8 mouse cellular contexts compared by ENCODE assay signal in the genomic region with DNA sequence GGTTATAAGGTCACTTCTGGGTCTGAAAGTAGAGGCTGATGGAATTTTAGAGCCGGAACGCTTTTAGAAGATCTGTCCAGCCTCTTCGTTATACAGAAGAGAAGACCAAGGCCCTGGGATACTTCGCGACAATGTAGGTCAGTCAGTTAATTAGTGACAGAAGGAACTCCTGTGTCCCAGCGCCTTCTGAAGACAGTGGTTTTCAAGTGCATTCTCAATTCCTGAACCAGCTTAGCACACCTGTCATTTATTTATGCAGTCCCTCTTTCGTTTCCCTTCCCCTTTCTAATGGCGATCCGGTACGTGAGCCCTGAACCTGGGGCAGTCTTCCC.
A peak's percentile ranks its signal among the peaks of the same experiment; 100 is the strongest.
DNase-seq lines count a peak whose midpoint lies in the region; ATAC-seq and TF ChIP-seq lines count a peak whose summit lies in the region.

No protein-coding gene starts in this region.

- peak overlapping the region; percentile 98 for H3K4me2 ChIP-seq in forebrain, postnatal 0 days (ENCODE audit: low read depth)
- peak overlapping the region; percentile 97 for H3K4me2 ChIP-seq in liver, postnatal 0 days (ENCODE audit: low read depth, low read length)

- TF ChIP-seq POLR2A in ES-Bruce4 (IDR thresholded peaks at IDR 0.05; ENCODE audit: insufficient read depth, low read length): no peak

- H3K9me3 ChIP-seq in heart, embryonic 10.5 days: no peaks in the 10 kb centered on the region
- no peaks in the 10 kb centered on the region for H3K9me3 ChIP-seq in ES-Bruce4 (replicated peaks; ENCODE audit: control insufficient read depth, insufficient read depth, low read length, poor library complexity, severe bottlenecking)
- no peaks in the 10 kb centered on the region for H3K9me3 ChIP-seq in forebrain, postnatal 0 days (ENCODE audit: low read length)
- no peaks in the 10 kb centered on the region for H3K9me3 ChIP-seq in liver, postnatal 0 days (ENCODE audit: low read length)

- peaks cover 10% of the 10 kb centered on the region for H3K4me1 ChIP-seq in heart, embryonic 10.5 days
- H3K4me1 ChIP-seq in ES-Bruce4 (ENCODE audit: control insufficient read depth, insufficient read depth, low read length): peaks cover 1% of the 10 kb centered on the region
- H3K4me1 ChIP-seq in forebrain, postnatal 0 days (ENCODE audit: insufficient read depth): no peaks in the 10 kb centered on the region
- H3K4me1 ChIP-seq in liver, postnatal 0 days (ENCODE audit: insufficient read depth): peaks cover 5% of the 10 kb centered on the region; the same call in 1 of the 2 replicates

- peak overlapping the region; percentile 88 for H3K9ac ChIP-seq in ES-Bruce4 (ENCODE audit: low read depth, poor library complexity, severe bottlenecking)
- peak overlapping the region; percentile 78 for H3K9ac ChIP-seq in forebrain, postnatal 0 days
- H3K9ac ChIP-seq in liver, postnatal 0 days (replicated peaks): peak overlapping the region; percentile 77

- TF ChIP-seq EP300 in ES-Bruce4 (IDR thresholded peaks at IDR 0.05; ENCODE audit: insufficient read depth, low read depth, low read length): no peak
- TF ChIP-seq EP300 in liver, postnatal 0 days (IDR thresholded peaks at IDR 0.05; ENCODE audit: low read depth): no peak

- H3K36me3 ChIP-seq in heart, embryonic 10.5 days: no peaks in the 10 kb centered on the region
- H3K36me3 ChIP-seq in ES-Bruce4 (ENCODE audit: control insufficient read depth, insufficient read depth, low read length, poor library complexity, severe bottlenecking): no peaks in the 10 kb centered on the region; the same call in 1 of the 2 replicates
- no peaks in the 10 kb centered on the region for H3K36me3 ChIP-seq in forebrain, postnatal 0 days (ENCODE audit: insufficient read depth)
- no peaks in the 10 kb centered on the region for H3K36me3 ChIP-seq in liver, postnatal 0 days (replicated peaks; ENCODE audit: insufficient read depth, low read length)

- no peak for ATAC-seq in forebrain, postnatal 0 days
- peak; percentile 2; the same call in 1 of the 2 replicates for ATAC-seq in liver, postnatal 0 days

- no peak for DNase-seq in heart, embryonic 10.5 days (ENCODE audit: low spot score)
- DNase-seq in heart, adult 18-20 months: no peak
- DNase-seq in forebrain, postnatal 0 days: no peak
- no peak for DNase-seq in liver, postnatal 0 days
- DNase-seq in right cerebral cortex, adult 18-20 months: no peak
- DNase-seq in spleen, adult 12 weeks (ENCODE audit: low spot score): no peak
- DNase-seq in ovary, postnatal 14 days (ENCODE audit: low spot score): no peak

- WGBS in heart, embryonic 10.5 days: 25% methylated on average over 10 of the region's 10 CpGs
- WGBS in forebrain, postnatal 0 days: 25% methylated on average over 10 of the region's 10 CpGs
- WGBS in liver, postnatal 0 days (ENCODE audit: insufficient replicate concordance): 23% methylated on average over 10 of the region's 10 CpGs

- H3K27me3 ChIP-seq in heart, embryonic 10.5 days (ENCODE audit: insufficient read depth, poor library complexity, severe bottlenecking): no peaks in the 10 kb centered on the region
- H3K27me3 ChIP-seq in ES-Bruce4 (ENCODE audit: control insufficient read depth, insufficient read depth, low read length, poor library complexity, severe bottlenecking): no peaks in the 10 kb centered on the region
- H3K27me3 ChIP-seq in forebrain, postnatal 0 days (ENCODE audit: insufficient read depth, low read length): no peaks in the 10 kb centered on the region
- H3K27me3 ChIP-seq in liver, postnatal 0 days (ENCODE audit: insufficient read depth, low read length): no peaks in the 10 kb centered on the region

- H3K4me3 ChIP-seq in heart, embryonic 10.5 days: peak overlapping the region; percentile 97
- H3K4me3 ChIP-seq in ES-Bruce4 (ENCODE audit: low read depth, low read length): peak overlapping the region; percentile 83
- H3K4me3 ChIP-seq in forebrain, postnatal 0 days (ENCODE audit: low read depth, low read length): peak overlapping the region; percentile 73
- H3K4me3 ChIP-seq in liver, postnatal 0 days (ENCODE audit: low read depth, low read length): peak overlapping the region; percentile 79

- H3K27ac ChIP-seq in heart, embryonic 10.5 days: peak overlapping the region; percentile 93
- H3K27ac ChIP-seq in ES-Bruce4 (ENCODE audit: insufficient read depth, low read length): peak overlapping the region; percentile 93
- peak overlapping the region; percentile 70 for H3K27ac ChIP-seq in forebrain, postnatal 0 days (ENCODE audit: low read depth, low read length)
- peak overlapping the region; percentile 97 for H3K27ac ChIP-seq in liver, postnatal 0 days (ENCODE audit: low read depth)

- TF ChIP-seq CTCF in ES-Bruce4 (IDR thresholded peaks at IDR 0.05; ENCODE audit: low read depth, low read length): no peak
- no peak for TF ChIP-seq CTCF in forebrain, postnatal 0 days (IDR thresholded peaks at IDR 0.05; ENCODE audit: low read depth)
- TF ChIP-seq CTCF in liver, postnatal 0 days (IDR thresholded peaks at IDR 0.05; ENCODE audit: low read depth): no peak
